Comparison of ENCODE assay signal across 29 mouse cellular contexts in genomic region chr16:64989279-64989800, GRCm38 (mm10).
DNase-seq lines count a peak whose midpoint lies in the region; ATAC-seq and TF ChIP-seq lines count a peak whose summit lies in the region.
"Had no signal": no experiment of that assay in that cellular context is flagged by ENCODE, and none has a peak within 500 bp of the region (broad histone marks: within the 10 kb centered on the region; RNA-seq: fewer than 3 reads in every experiment).

No protein-coding gene starts in this region.

- TF ChIP-seq EP300 in stomach, postnatal 0 days (optimal IDR thresholded peaks at IDR 0.05): no peak

- whole genome bisulfite sequencing in stomach, postnatal 0 days: 65% methylated on average over 3 of the region's 3 CpGs

- TF ChIP-seq POLR2A in embryonic fibroblast, embryonic 13.5 days (IDR thresholded peaks at IDR 0.05; ENCODE audit: low read depth, low read length): no peak

- ATAC-seq in stomach, postnatal 0 days (ENCODE audit: low FRiP score, low TSS enrichment): no peak
- no peak for ATAC-seq in inflammation-experienced regulatory T-cells, adult 6 months
- ATAC-seq: forebrain, embryonic 14.5 days; forebrain, postnatal 0 days; hindbrain, postnatal 0 days; intestine, postnatal 0 days had no signal

- H3K27ac ChIP-seq in embryonic fibroblast, embryonic 13.5 days (ENCODE audit: insufficient read depth, low read length): peak overlapping the region; percentile 42; the same call in 1 of the 2 replicates
- H3K27ac ChIP-seq in stomach, postnatal 0 days (replicated peaks): no peak overlapping the region
- H3K27ac ChIP-seq: embryonic facial prominence, embryonic 10.5 days; embryonic facial prominence, embryonic 13.5 days; heart, adult 2 months; heart, embryonic 10.5 days; heart, embryonic 13.5 days; hindbrain, embryonic 14.5 days; hindbrain, postnatal 0 days had no signal

- no peaks in the 10 kb centered on the region for H3K36me3 ChIP-seq in C2C12 (ENCODE audit: control insufficient read depth, insufficient read depth)
- no peaks in the 10 kb centered on the region for H3K36me3 ChIP-seq in stomach, postnatal 0 days (ENCODE audit: control insufficient read depth, insufficient read depth, low read length)
- H3K36me3 ChIP-seq: embryonic facial prominence, embryonic 10.5 days; embryonic facial prominence, embryonic 13.5 days; G1E; heart, embryonic 10.5 days; heart, embryonic 13.5 days had no signal

- no peak overlapping the region for H3K4me2 ChIP-seq in stomach, postnatal 0 days (replicated peaks; ENCODE audit: low read depth)
- H3K4me2 ChIP-seq: embryonic facial prominence, embryonic 13.5 days; heart, embryonic 13.5 days; hindbrain, embryonic 14.5 days had no signal

- peak; percentile 91 for DNase-seq in 3T3-L1 (ENCODE audit: low read depth, low spot score)
- DNase-seq in thymus, postnatal 0 days (ENCODE audit: low spot score): no peak
- no peak for DNase-seq in stomach, postnatal 0 days (ENCODE audit: low spot score)
- DNase-seq: adrenal gland, adult 8-10 months; adrenal gland, postnatal 36 days; cerebellum, adult 11-12 months; cerebellum, adult 8-10 months; cerebellum, postnatal 10 days; cerebellum, postnatal 36 days; embryo, embryonic 11 days; forebrain, postnatal 0 days; gastrocnemius, postnatal 36 days; heart, adult 2 months; heart, postnatal 14 days; heart, postnatal 4 days; kidney, adult 2 months had no signal

- TF ChIP-seq CTCF in C2C12 (IDR thresholded peaks at IDR 0.05; ENCODE audit: control insufficient read depth, insufficient read depth, insufficient read length): no peak
- no peak for TF ChIP-seq CTCF in embryonic fibroblast, embryonic 13.5 days (IDR thresholded peaks at IDR 0.05; ENCODE audit: borderline replicate concordance, insufficient read depth, low read length)
- TF ChIP-seq CTCF in stomach, postnatal 0 days (IDR thresholded peaks at IDR 0.05; ENCODE audit: low read depth): no peak

- H3K4me1 ChIP-seq in embryonic fibroblast, embryonic 13.5 days (ENCODE audit: control insufficient read depth, insufficient read depth, low read length): no peaks in the 10 kb centered on the region; the same call in 1 of the 2 replicates
- no peaks in the 10 kb centered on the region for H3K4me1 ChIP-seq in stomach, postnatal 0 days (replicated peaks; ENCODE audit: control insufficient read depth, insufficient read depth)
- H3K4me1 ChIP-seq: embryonic facial prominence, embryonic 10.5 days; embryonic facial prominence, embryonic 13.5 days; heart, embryonic 10.5 days; heart, embryonic 13.5 days had no signal

- no peaks in the 10 kb centered on the region for H3K79me3 ChIP-seq in C2C12 (ENCODE audit: low read depth)

- H3ac ChIP-seq in C2C12 (ENCODE audit: control insufficient read depth, insufficient read length, low read depth): no peak overlapping the region

- no peaks in the 10 kb centered on the region for H3K27me3 ChIP-seq in C2C12 (ENCODE audit: control insufficient read depth, insufficient read depth, insufficient read length)
- H3K27me3 ChIP-seq in stomach, postnatal 0 days (ENCODE audit: control insufficient read depth, insufficient read depth, low read length): no peaks in the 10 kb centered on the region
- H3K27me3 ChIP-seq: CH12.LX; embryonic facial prominence, embryonic 13.5 days; heart, embryonic 13.5 days had no signal

- H3K9ac ChIP-seq in stomach, postnatal 0 days (ENCODE audit: low read length): no peak overlapping the region
- H3K9ac ChIP-seq: embryonic facial prominence, embryonic 13.5 days; forebrain, postnatal 0 days; heart, embryonic 13.5 days; hindbrain, embryonic 14.5 days had no signal

- H3K9me3 ChIP-seq in stomach, postnatal 0 days (ENCODE audit: control insufficient read depth, low read length): no peaks in the 10 kb centered on the region
- H3K9me3 ChIP-seq: embryonic facial prominence, embryonic 10.5 days; embryonic facial prominence, embryonic 13.5 days; G1E; heart, embryonic 10.5 days; heart, embryonic 13.5 days had no signal

- no peak overlapping the region for H3K4me3 ChIP-seq in C2C12 (ENCODE audit: insufficient read depth, poor library complexity, severe bottlenecking)
- H3K4me3 ChIP-seq in embryonic fibroblast, embryonic 13.5 days (ENCODE audit: insufficient read depth, low read length): no peak overlapping the region
- no peak overlapping the region for H3K4me3 ChIP-seq in stomach, postnatal 0 days (ENCODE audit: low read depth, low read length)
- H3K4me3 ChIP-seq: embryonic facial prominence, embryonic 10.5 days; embryonic facial prominence, embryonic 13.5 days; heart, adult 2 months; heart, embryonic 10.5 days; heart, embryonic 13.5 days had no signal

- no peaks in the 10 kb centered on the region for H3K79me2 ChIP-seq in C2C12 (ENCODE audit: control insufficient read depth, insufficient read depth)

TF ChIP-seq in C2C12, 6 proteins besides CTCF, POLR2A, EP300 and RAD21:
- TF ChIP-seq MYOD1 (IDR thresholded peaks at IDR 0.05; ENCODE audit: control insufficient read depth, insufficient read length, low read depth): no peak
- TF ChIP-seq USF1 (IDR thresholded peaks at IDR 0.05; ENCODE audit: low read depth): peak; percentile 85
- TF ChIP-seq CEBPB (IDR thresholded peaks at IDR 0.05; ENCODE audit: low read depth): peak; percentile 83
- no peak for TF ChIP-seq MAX (IDR thresholded peaks at IDR 0.05)
